Mouse (Mus musculus) mesoderm, embryonic 11.5 days (tissue): ENCODE data around the gene Tnip1.
"Not testable (repeated sequence)": the region's sequence is repeated elsewhere in the genome, so short reads cannot be mapped to it uniquely, and the experiment has no call there.

ENCODE experiments used
- DNase-seq: peaks from one replicate; pipeline ENCODE4 v3.0.0-alpha.2; 2012; ENCODE audit warnings: low read depth, low spot score

Gene Tnip1

GRCm38 (mm10) chr11:54910081-54910665, 52.5 kb downstream of the Tnip1 start:
- no peak for DNase-seq

GRCm38 (mm10) chr11:54909273-54909672, 53.4 kb downstream of the Tnip1 start:
- no peak for DNase-seq

- no peak for DNase-seq
Measured at GRCm38 (mm10) chr11:54907259-54907658, 55.5 kb downstream of the Tnip1 start.

GRCm38 (mm10) chr11:54906466-54906865, 56.3 kb downstream of the Tnip1 start:
- no peak for DNase-seq

GRCm38 (mm10) chr11:54905931-54906330, 56.8 kb downstream of the Tnip1 start:
- no peak for DNase-seq

- no peak for DNase-seq
Measured at GRCm38 (mm10) chr11:54905086-54905485, 57.6 kb downstream of the Tnip1 start.

- DNase-seq = peak; percentile 73
Measured at GRCm38 (mm10) chr11:54903940-54904706, 58.6 kb downstream of the Tnip1 start.

GRCm38 (mm10) chr11:54903339-54903738, 59.4 kb downstream of the Tnip1 start:
- no peak for DNase-seq

- peak; percentile 80 for DNase-seq
Measured at GRCm38 (mm10) chr11:54902333-54903323, 60.1 kb downstream of the Tnip1 start, which contains the start of gene Gpx3. Gpx3 (plus strand) TSS chr11:54902453.

- DNase-seq = no peak
Measured at GRCm38 (mm10) chr11:54899657-54900056, 63.1 kb downstream of the Tnip1 start.

- DNase-seq = no peak
Measured at GRCm38 (mm10) chr11:54897470-54897869, 65.2 kb downstream of the Tnip1 start.

GRCm38 (mm10) chr11:54896646-54897045, 66.1 kb downstream of the Tnip1 start:
- not testable (repeated sequence) for DNase-seq

- DNase-seq = no peak
Measured at GRCm38 (mm10) chr11:54894589-54894988, 68.1 kb downstream of the Tnip1 start.

- DNase-seq = no peak
Measured at GRCm38 (mm10) chr11:54892091-54892490, 70.6 kb downstream of the Tnip1 start.

GRCm38 (mm10) chr11:54891341-54891740, 71.4 kb downstream of the Tnip1 start:
- no peak for DNase-seq

GRCm38 (mm10) chr11:54887927-54888326, 74.8 kb downstream of the Tnip1 start:
- DNase-seq = no peak

- DNase-seq = no peak
Measured at GRCm38 (mm10) chr11:54885406-54885805, 77.3 kb downstream of the Tnip1 start.

- DNase-seq = no peak
Measured at GRCm38 (mm10) chr11:54884937-54885336, 77.8 kb downstream of the Tnip1 start.

- no peak for DNase-seq
Measured at GRCm38 (mm10) chr11:54884197-54884828, 78.4 kb downstream of the Tnip1 start.

- no peak for DNase-seq
Measured at GRCm38 (mm10) chr11:54882671-54883070, 80.0 kb downstream of the Tnip1 start.

- no peak for DNase-seq
Measured at GRCm38 (mm10) chr11:54881051-54881474, 81.7 kb downstream of the Tnip1 start.
